Mouse (Mus musculus): ENCODE data around the gene Dennd4b. TPM values are rescaled to one million over a fixed set of nuclear protein-coding genes. Genes with fewer than 3 reads are reported as not detected.

Gene Dennd4b
- polyA plus RNA-seq (2014; fragmentation: Nextera tagmentation; extraction: Ambion mirVana), result 3.8 and 4.0 TPM in 2 replicates

DNA sequence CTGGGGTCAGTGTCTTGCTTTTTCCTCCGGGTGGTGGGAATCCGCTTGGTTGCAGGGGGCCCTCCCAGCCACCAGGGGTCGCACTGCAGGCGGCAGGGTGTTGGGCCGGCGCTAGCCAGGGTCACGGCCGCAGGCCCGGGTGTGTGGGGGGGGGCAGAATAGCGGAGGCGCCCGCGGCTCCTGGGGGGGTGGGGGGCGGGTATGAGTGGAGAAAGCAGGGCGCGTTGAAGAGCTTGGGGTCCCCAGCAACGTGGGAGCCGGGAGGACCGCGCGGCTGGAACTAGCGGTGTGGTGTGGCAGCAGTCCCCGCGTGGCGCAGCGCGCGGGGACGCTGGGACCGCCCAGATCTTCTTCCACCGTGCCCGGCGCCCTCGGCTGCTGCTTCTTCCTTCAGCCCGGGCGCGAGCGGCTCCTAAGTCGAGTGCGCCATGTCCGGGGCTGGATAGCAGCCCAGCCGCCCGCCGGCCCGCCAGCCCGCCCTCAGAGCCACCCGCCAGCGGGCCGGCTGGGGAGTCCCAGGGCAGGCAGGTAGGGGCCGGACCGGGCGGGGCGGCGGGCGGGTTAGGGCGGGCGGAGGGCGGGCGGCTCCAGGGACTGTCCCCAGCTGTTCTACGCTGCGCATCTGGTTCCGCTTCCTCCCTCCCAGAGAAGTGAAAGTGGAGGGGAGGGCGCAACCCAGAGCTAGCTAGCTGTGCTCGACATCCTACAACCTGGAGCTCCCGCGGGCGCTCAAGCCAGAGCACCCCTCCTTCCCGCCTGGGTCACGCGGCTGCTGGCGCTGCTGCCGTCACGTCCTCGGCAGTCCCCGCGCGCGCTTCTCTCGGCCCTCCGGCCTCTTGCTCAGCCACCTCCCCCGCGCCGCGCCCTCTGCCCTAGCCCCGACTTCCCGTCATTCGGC lies at the start of gene Dennd4b:
Dennd4b (plus strand) TSS at position 152 of the 898 bp plus-strand sequence.
- H3K9me3 ChIP-seq (ENCODE audit: control insufficient read depth, low read length), result no peaks in the 10 kb centered on the region
- peak; percentile 84 for ATAC-seq (ENCODE audit: low FRiP score)
- H3K4me2 ChIP-seq, result peak within 1 kb of the TSS; percentile 88
- peaks cover 11% of the 10 kb centered on the region for H3K4me1 ChIP-seq (ENCODE audit: control insufficient read depth, insufficient read depth, low read length)
- H3K27me3 ChIP-seq (ENCODE audit: control insufficient read depth, insufficient read depth, low read length), result no peaks in the 10 kb centered on the region
- H3K36me3 ChIP-seq (ENCODE audit: control insufficient read depth, insufficient read depth, low read length), result peaks cover 18% of the 10 kb centered on the region
- H3K27ac ChIP-seq (ENCODE audit: low read depth, low read length), result peak within 1 kb of the TSS; percentile 87
- WGBS, result under 1% methylated on average over 61 of the region's 87 CpGs
- peak; percentile 99 for DNase-seq (ENCODE audit: low spot score, missing footprints)
- peak within 1 kb of the TSS; percentile 97 for H3K9ac ChIP-seq (ENCODE audit: low read length)
- H3K4me3 ChIP-seq (ENCODE audit: low read depth, low read length), result peak within 1 kb of the TSS; percentile 95

GRCm38 (mm10) chr3:90215825-90216380 lies 49.1 kb upstream of the Dennd4b start:
- ATAC-seq (ENCODE audit: low FRiP score) (no peak), DNase-seq (ENCODE audit: low spot score, missing footprints) (peak; percentile 68)
- no peak overlapping the region for H3K27ac ChIP-seq (ENCODE audit: low read depth, low read length)
- 25% methylated on average over 1 of the region's 1 CpGs for whole genome bisulfite sequencing
- H3K4me3 ChIP-seq (ENCODE audit: low read depth, low read length), result no peak overlapping the region
- no peaks in the 10 kb centered on the region for H3K27me3 ChIP-seq (ENCODE audit: control insufficient read depth, insufficient read depth, low read length)
- no peak overlapping the region for H3K4me2 ChIP-seq
- H3K9me3 ChIP-seq (ENCODE audit: control insufficient read depth, low read length), result no peaks in the 10 kb centered on the region
- no peaks in the 10 kb centered on the region; the same call in 1 of the 2 replicates for H3K36me3 ChIP-seq (ENCODE audit: control insufficient read depth, insufficient read depth, low read length)
- H3K9ac ChIP-seq (ENCODE audit: low read length), result no peak overlapping the region
- peaks cover 18% of the 10 kb centered on the region for H3K4me1 ChIP-seq (ENCODE audit: control insufficient read depth, insufficient read depth, low read length)

GRCm38 (mm10) chr3:90220088-90220487 lies 44.9 kb upstream of the Dennd4b start:
- Histone ChIP-seq H3K9me3 (ENCODE audit: control insufficient read depth, low read length) (no peaks in the 10 kb centered on the region), H3K4me2 (peak overlapping the region; percentile 71), H3K4me1 (ENCODE audit: control insufficient read depth, insufficient read depth, low read length) (peaks cover 9% of the 10 kb centered on the region), H3K4me3 (ENCODE audit: low read depth, low read length) (peak overlapping the region; percentile 36), H3K36me3 (ENCODE audit: control insufficient read depth, insufficient read depth, low read length) (no peaks in the 10 kb centered on the region; the same call in 1 of the 2 replicates), H3K9ac (ENCODE audit: low read length) (peak overlapping the region; percentile 74), H3K27ac (ENCODE audit: low read depth, low read length) (peak overlapping the region; percentile 51), H3K27me3 (ENCODE audit: control insufficient read depth, insufficient read depth, low read length) (no peaks in the 10 kb centered on the region)
- 13% methylated on average over 6 of the region's 6 CpGs for WGBS
- DNase-seq (ENCODE audit: low spot score, missing footprints), result no peak
- peak; percentile 60 for ATAC-seq (ENCODE audit: low FRiP score)

DNA sequence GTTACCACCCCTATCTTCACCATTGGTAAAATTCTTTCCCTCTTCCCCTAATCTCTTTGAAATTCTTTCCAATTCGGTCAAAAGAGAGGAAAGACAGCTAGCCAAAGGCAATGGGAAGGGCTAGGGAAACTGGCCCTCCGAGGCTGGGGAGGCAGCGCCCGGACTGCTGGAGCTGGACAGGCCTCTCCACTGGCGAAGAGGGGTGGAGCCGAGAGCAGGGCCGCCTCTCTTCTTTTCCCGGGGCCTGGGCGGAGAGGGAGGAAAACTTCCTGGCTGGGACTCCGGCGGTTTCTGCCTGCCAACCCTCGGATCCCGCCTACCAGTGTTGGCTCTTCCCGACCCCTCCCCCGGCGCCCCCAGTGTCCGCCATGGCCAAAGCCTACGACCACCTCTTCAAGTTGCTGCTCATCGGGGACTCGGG lies 44.4 kb upstream of the Dennd4b start:
- no peaks in the 10 kb centered on the region for H3K27me3 ChIP-seq (ENCODE audit: control insufficient read depth, insufficient read depth, low read length)
- peak overlapping the region; percentile 36 for H3K4me3 ChIP-seq (ENCODE audit: low read depth, low read length)
- 0% methylated on average over 18 of the region's 20 CpGs for WGBS
- H3K9me3 ChIP-seq (ENCODE audit: control insufficient read depth, low read length), result no peaks in the 10 kb centered on the region
- peak overlapping the region; percentile 51 for H3K27ac ChIP-seq (ENCODE audit: low read depth, low read length)
- peak overlapping the region; percentile 74 for H3K9ac ChIP-seq (ENCODE audit: low read length)
- H3K4me1 ChIP-seq (ENCODE audit: control insufficient read depth, insufficient read depth, low read length), result peaks cover 9% of the 10 kb centered on the region
- no peaks in the 10 kb centered on the region; the same call in 1 of the 2 replicates for H3K36me3 ChIP-seq (ENCODE audit: control insufficient read depth, insufficient read depth, low read length)
- H3K4me2 ChIP-seq, result peak overlapping the region; percentile 71
- ATAC-seq (ENCODE audit: low FRiP score), result peak; percentile 78
- peak; percentile 95 for DNase-seq (ENCODE audit: low spot score, missing footprints)

- no peak overlapping the region for H3K27ac ChIP-seq (ENCODE audit: low read depth, low read length)
- H3K27me3 ChIP-seq (ENCODE audit: control insufficient read depth, insufficient read depth, low read length), result no peaks in the 10 kb centered on the region
- no peaks in the 10 kb centered on the region; the same call in 1 of the 2 replicates for H3K36me3 ChIP-seq (ENCODE audit: control insufficient read depth, insufficient read depth, low read length)
- ATAC-seq (ENCODE audit: low FRiP score) (no peak), DNase-seq (ENCODE audit: low spot score, missing footprints) (peak; percentile 78)
- 25% methylated on average over 5 of the region's 5 CpGs for WGBS
- peak overlapping the region; percentile 74 for H3K9ac ChIP-seq (ENCODE audit: low read length)
- H3K4me3 ChIP-seq (ENCODE audit: low read depth, low read length), result peak overlapping the region; percentile 36
- no peaks in the 10 kb centered on the region for H3K9me3 ChIP-seq (ENCODE audit: control insufficient read depth, low read length)
- peaks cover 9% of the 10 kb centered on the region for H3K4me1 ChIP-seq (ENCODE audit: control insufficient read depth, insufficient read depth, low read length)
- peak overlapping the region; percentile 71 for H3K4me2 ChIP-seq
Measured at GRCm38 (mm10) chr3:90221123-90221522, 43.9 kb upstream of the Dennd4b start.

GRCm38 (mm10) chr3:90222455-90222854 lies 42.5 kb upstream of the Dennd4b start:
- Histone ChIP-seq H3K9me3 (ENCODE audit: control insufficient read depth, low read length) (no peaks in the 10 kb centered on the region), H3K4me1 (ENCODE audit: control insufficient read depth, insufficient read depth, low read length) (peaks cover 9% of the 10 kb centered on the region), H3K36me3 (ENCODE audit: control insufficient read depth, insufficient read depth, low read length) (no peaks in the 10 kb centered on the region; the same call in 1 of the 2 replicates), H3K4me3 (ENCODE audit: low read depth, low read length) (no peak overlapping the region), H3K4me2 (no peak overlapping the region), H3K27ac (ENCODE audit: low read depth, low read length) (no peak overlapping the region), H3K9ac (ENCODE audit: low read length) (no peak overlapping the region), H3K27me3 (ENCODE audit: control insufficient read depth, insufficient read depth, low read length) (no peaks in the 10 kb centered on the region)
- DNase-seq (ENCODE audit: low spot score, missing footprints) (no peak), ATAC-seq (ENCODE audit: low FRiP score) (no peak)
- WGBS, result 91% methylated on average over 4 of the region's 4 CpGs

DNA sequence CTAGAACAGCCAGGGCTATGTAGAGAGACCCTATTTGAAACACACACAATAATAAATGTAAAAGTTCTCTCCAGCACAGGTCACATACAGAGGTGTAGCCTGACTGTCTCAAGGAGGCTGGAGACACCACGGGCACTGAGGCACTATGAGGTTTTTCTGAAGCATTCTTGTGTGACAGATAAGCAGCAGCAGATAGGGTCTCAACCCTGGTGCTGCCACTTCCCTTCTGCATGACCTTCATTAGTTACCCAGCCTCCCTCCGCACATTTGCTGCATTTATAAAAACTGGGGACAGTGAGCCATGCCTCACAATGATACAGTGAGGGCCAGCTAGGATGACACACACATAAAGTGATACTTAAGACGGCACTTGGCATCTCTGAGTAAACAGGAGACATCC lies 42.0 kb upstream of the Dennd4b start:
- Histone ChIP-seq H3K27me3 (ENCODE audit: control insufficient read depth, insufficient read depth, low read length) (no peaks in the 10 kb centered on the region), H3K9me3 (ENCODE audit: control insufficient read depth, low read length) (no peaks in the 10 kb centered on the region), H3K36me3 (ENCODE audit: control insufficient read depth, insufficient read depth, low read length) (no peaks in the 10 kb centered on the region; the same call in 1 of the 2 replicates), H3K9ac (ENCODE audit: low read length) (no peak overlapping the region), H3K27ac (ENCODE audit: low read depth, low read length) (no peak overlapping the region), H3K4me1 (ENCODE audit: control insufficient read depth, insufficient read depth, low read length) (peaks cover 9% of the 10 kb centered on the region), H3K4me2 (no peak overlapping the region), H3K4me3 (ENCODE audit: low read depth, low read length) (no peak overlapping the region)
- 87% methylated on average over 3 of the region's 3 CpGs for WGBS
- no peak for ATAC-seq (ENCODE audit: low FRiP score)
- DNase-seq (ENCODE audit: low spot score, missing footprints), result no peak

DNA sequence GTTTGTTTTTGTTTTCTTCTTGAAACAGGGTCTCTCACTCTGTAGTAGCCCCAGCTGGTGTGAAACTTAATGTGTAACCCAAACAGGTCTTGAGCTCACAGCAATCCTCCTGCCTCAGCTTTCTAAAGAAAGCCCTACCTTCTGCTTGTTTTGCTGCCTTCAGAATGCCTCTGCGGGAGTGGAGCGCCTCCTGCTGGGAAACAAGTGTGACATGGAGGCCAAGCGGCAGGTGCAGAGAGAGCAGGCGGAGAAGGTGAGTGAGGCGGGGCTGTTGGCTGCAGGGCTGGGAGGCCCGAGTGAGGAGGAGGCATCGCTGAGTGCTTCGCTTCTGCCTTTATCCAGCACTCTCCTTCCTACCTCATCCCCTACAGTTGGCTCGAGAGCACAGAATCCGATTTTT lies 40.7 kb upstream of the Dennd4b start:
- 83% methylated on average over 10 of the region's 10 CpGs for WGBS
- no peak for DNase-seq (ENCODE audit: low spot score, missing footprints)
- ATAC-seq (ENCODE audit: low FRiP score), result no peak
- Histone ChIP-seq H3K9me3 (ENCODE audit: control insufficient read depth, low read length) (no peaks in the 10 kb centered on the region), H3K4me2 (no peak overlapping the region), H3K27ac (ENCODE audit: low read depth, low read length) (no peak overlapping the region), H3K4me1 (ENCODE audit: control insufficient read depth, insufficient read depth, low read length) (peaks cover 9% of the 10 kb centered on the region), H3K9ac (ENCODE audit: low read length) (no peak overlapping the region), H3K27me3 (ENCODE audit: control insufficient read depth, insufficient read depth, low read length) (no peaks in the 10 kb centered on the region), H3K36me3 (ENCODE audit: control insufficient read depth, insufficient read depth, low read length) (no peaks in the 10 kb centered on the region; the same call in 1 of the 2 replicates), H3K4me3 (ENCODE audit: low read depth, low read length) (no peak overlapping the region)

- Histone ChIP-seq H3K27ac (ENCODE audit: low read depth, low read length) (peak overlapping the region; percentile 45; the same call in 1 of the 2 replicates), H3K4me1 (ENCODE audit: control insufficient read depth, insufficient read depth, low read length) (peaks cover 5% of the 10 kb centered on the region; the same call in 1 of the 2 replicates), H3K9ac (ENCODE audit: low read length) (peak overlapping the region; percentile 83), H3K4me2 (peak overlapping the region; percentile 83), H3K4me3 (ENCODE audit: low read depth, low read length) (peak overlapping the region; percentile 83), H3K27me3 (ENCODE audit: control insufficient read depth, insufficient read depth, low read length) (no peaks in the 10 kb centered on the region), H3K9me3 (ENCODE audit: control insufficient read depth, low read length) (no peaks in the 10 kb centered on the region), H3K36me3 (ENCODE audit: control insufficient read depth, insufficient read depth, low read length) (peaks cover 3% of the 10 kb centered on the region; the same call in 1 of the 2 replicates)
- no peak for DNase-seq (ENCODE audit: low spot score, missing footprints)
- ATAC-seq (ENCODE audit: low FRiP score), result no peak
- 15% methylated on average over 8 of the region's 8 CpGs for WGBS
Measured at GRCm38 (mm10) chr3:90231075-90231474, 33.9 kb upstream of the Dennd4b start.

All from midbrain, embryonic 11.5 days (tissue).